Mouse (Mus musculus) right cerebral cortex, postnatal 4 days (tissue): ENCODE data around the gene Mrps27.

Experiments
- DNase-seq: peaks from one replicate; pipeline ENCODE4 v3.0.0-alpha.2; 2022

Gene Mrps27

GRCm38 (mm10) chr13:99442434-99443249, 98.1 kb downstream of the Mrps27 start:
- no peak for DNase-seq

GRCm38 (mm10) chr13:99443484-99444175, 99.0 kb downstream of the Mrps27 start:
- DNase-seq: peak; percentile 29

- DNase-seq: peak; percentile 45
Measured at GRCm38 (mm10) chr13:99444431-99444871, 99.9 kb downstream of the Mrps27 start.

- no peak for DNase-seq
Measured at GRCm38 (mm10) chr13:99444880-99445279, 100.3 kb downstream of the Mrps27 start.

- no peak for DNase-seq
Measured at GRCm38 (mm10) chr13:99447002-99447401, 102.4 kb downstream of the Mrps27 start.

- peak; percentile 51 for DNase-seq
Measured at GRCm38 (mm10) chr13:99447403-99448199, 103.0 kb downstream of the Mrps27 start.

GRCm38 (mm10) chr13:99448278-99448677, 103.7 kb downstream of the Mrps27 start:
- no peak for DNase-seq

- DNase-seq: no peak
Measured at GRCm38 (mm10) chr13:99449547-99449946, 105.0 kb downstream of the Mrps27 start.

GRCm38 (mm10) chr13:99450766-99451165, 106.2 kb downstream of the Mrps27 start:
- no peak for DNase-seq

- DNase-seq: no peak
Measured at GRCm38 (mm10) chr13:99451276-99451675, 106.7 kb downstream of the Mrps27 start.

GRCm38 (mm10) chr13:99452444-99452843, 107.9 kb downstream of the Mrps27 start:
- no peak for DNase-seq

- DNase-seq: no peak
Measured at GRCm38 (mm10) chr13:99454977-99455376, 110.4 kb downstream of the Mrps27 start.

GRCm38 (mm10) chr13:99458658-99459386, 114.2 kb downstream of the Mrps27 start:
- peak; percentile 52 for DNase-seq

GRCm38 (mm10) chr13:99459612-99460011, 115.0 kb downstream of the Mrps27 start:
- no peak for DNase-seq

GRCm38 (mm10) chr13:99461886-99462285, 117.3 kb downstream of the Mrps27 start:
- no peak for DNase-seq

- no peak for DNase-seq
Measured at GRCm38 (mm10) chr13:99464551-99464950, 120.0 kb downstream of the Mrps27 start.
